ENCODE assay signal across 8 mouse cellular contexts in genomic region chr7:110121516-110122288, GRCm38 (mm10). TPM values are rescaled to one million over a fixed set of nuclear protein-coding genes. Genes with fewer than 3 reads are reported as not detected.
DNase-seq lines count a peak whose midpoint lies in the region; ATAC-seq and TF ChIP-seq lines count a peak whose summit lies in the region.

Gene Wee1 (plus strand): TSS chr7:110122046.

- TF ChIP-seq RAD21 in CH12.LX (IDR thresholded peaks at IDR 0.05; ENCODE audit: low read depth, low read length): no peak

- H3K4me1 ChIP-seq in CH12.LX (ENCODE audit: control insufficient read depth in 1 of 2, insufficient read depth in 2 of 2): peaks cover 0 to 22% of the 10 kb centered on the region in 2 experiments; a peak in 2 of 4 replicates
- H3K4me1 ChIP-seq in forebrain, embryonic 12.5 days: peaks cover 26% of the 10 kb centered on the region
- peaks cover 14% of the 10 kb centered on the region for H3K4me1 ChIP-seq in liver, postnatal 0 days (ENCODE audit: insufficient read depth)
- no peaks in the 10 kb centered on the region for H3K4me1 ChIP-seq in neural tube, embryonic 14.5 days (ENCODE audit: control insufficient read depth, insufficient read depth, low read length)

- peak within 1 kb of the TSS; percentile 89 to 97 (median 96) for H3K4me3 ChIP-seq in CH12.LX (replicated peaks in 1 of 3; ENCODE audit: low read depth in 2 of 3, low read length in 2 of 3, poor library complexity in 1 of 3)
- peak within 1 kb of the TSS; percentile 97 for H3K4me3 ChIP-seq in forebrain, embryonic 12.5 days (replicated peaks)
- peak within 1 kb of the TSS; percentile 95 for H3K4me3 ChIP-seq in liver, postnatal 0 days (ENCODE audit: low read depth, low read length)
- peak within 1 kb of the TSS; percentile 86 for H3K4me3 ChIP-seq in neural tube, embryonic 14.5 days (ENCODE audit: low read depth, low read length)

- H3K79me2 ChIP-seq in CH12.LX (replicated peaks; ENCODE audit: control insufficient read depth, extremely low read depth, insufficient read depth, poor library complexity, severe bottlenecking): peaks cover 40% of the 10 kb centered on the region

- intact Hi-C loops in heart, postnatal 10 days (cut with DNase I): loop anchor here (2.0 to 5.0 kb wide), 2 partner anchors 39 to 59 kb away; no protein-coding TSS in a partner anchor

- dilution Hi-C loops in CH12.LX (cut with MboI; ENCODE audit: extremely low pct_ligation_motif_present, extremely low pct_unique_long_range_greater_than_20kb, low sequenced_read_pairs): no loop called here

- no peaks in the 10 kb centered on the region for H3K9me3 ChIP-seq in CH12.LX (replicated peaks; ENCODE audit: low read length)
- H3K9me3 ChIP-seq in forebrain, embryonic 12.5 days: no peaks in the 10 kb centered on the region
- no peaks in the 10 kb centered on the region for H3K9me3 ChIP-seq in liver, postnatal 0 days (ENCODE audit: low read length)
- no peaks in the 10 kb centered on the region for H3K9me3 ChIP-seq in neural tube, embryonic 14.5 days (ENCODE audit: control insufficient read depth, low read length)

- peak; percentile 98 for ATAC-seq in forebrain, embryonic 12.5 days (ENCODE audit: low FRiP score)
- peak; percentile 95 for ATAC-seq in liver, postnatal 0 days
- peak; percentile 98 for ATAC-seq in neural tube, embryonic 14.5 days (ENCODE audit: low read depth)

- peak; percentile 70 for TF ChIP-seq POLR2A in CH12.LX (IDR thresholded peaks at IDR 0.05; ENCODE audit: low read depth, low read length)

- H3K4me2 ChIP-seq in CH12.LX (ENCODE audit: insufficient read depth, low read depth, poor library complexity, severe bottlenecking): peak within 1 kb of the TSS; percentile 96
- peak within 1 kb of the TSS; percentile 76 for H3K4me2 ChIP-seq in forebrain, embryonic 12.5 days
- H3K4me2 ChIP-seq in liver, postnatal 0 days (ENCODE audit: low read depth, low read length): peak within 1 kb of the TSS; percentile 92
- H3K4me2 ChIP-seq in neural tube, embryonic 14.5 days (ENCODE audit: low read depth, low read length): peak within 1 kb of the TSS; percentile 88

- peak within 1 kb of the TSS; percentile 72 for H3K9ac ChIP-seq in CH12.LX (ENCODE audit: insufficient read depth, low read depth)
- peak within 1 kb of the TSS; percentile 97 for H3K9ac ChIP-seq in forebrain, embryonic 12.5 days
- H3K9ac ChIP-seq in liver, postnatal 0 days (replicated peaks): peak within 1 kb of the TSS; percentile 88
- H3K9ac ChIP-seq in neural tube, embryonic 14.5 days (replicated peaks; ENCODE audit: low read depth, low read length): peak within 1 kb of the TSS; percentile 63

- DNase-seq in CH12.LX (ENCODE audit: extremely low read depth): peak; percentile 96
- DNase-seq in c-Kit-positive CD71-positive TER-119-negative erythroid progenitor cells, embryonic 14.5 days (ENCODE audit: low read depth): peak; percentile 98
- peak; percentile 100 for DNase-seq in heart, postnatal 10 days
- DNase-seq in large intestine, adult 2 months (ENCODE audit: low read depth, low spot score): peak; percentile 90
- DNase-seq in liver, postnatal 0 days: peak; percentile 99
- DNase-seq in testis, postnatal 10 days (ENCODE audit: low spot score): peak; percentile 99

- under 1% methylated on average over 66 of the region's 81 CpGs for WGBS in forebrain, embryonic 12.5 days
- WGBS in large intestine, adult 2 months: under 1% methylated on average over 81 of the region's 81 CpGs
- WGBS in liver, postnatal 0 days (ENCODE audit: insufficient replicate concordance): under 1% methylated on average over 72 of the region's 81 CpGs
- under 1% methylated on average over 80 of the region's 81 CpGs for WGBS in neural tube, embryonic 14.5 days

- H3K27ac ChIP-seq in CH12.LX (ENCODE audit: insufficient read depth, low read depth): peak within 1 kb of the TSS; percentile 53
- peak within 1 kb of the TSS; percentile 94 for H3K27ac ChIP-seq in forebrain, embryonic 12.5 days
- H3K27ac ChIP-seq in liver, postnatal 0 days (ENCODE audit: low read depth): peak within 1 kb of the TSS; percentile 91
- peak within 1 kb of the TSS; percentile 73 for H3K27ac ChIP-seq in neural tube, embryonic 14.5 days (ENCODE audit: low read depth, low read length)

- TF ChIP-seq EP300 in CH12.LX (IDR thresholded peaks at IDR 0.05; ENCODE audit: low read length): no peak
- no peak; the same call in none of the 2 replicates for TF ChIP-seq EP300 in liver, postnatal 0 days (IDR thresholded peaks at IDR 0.05; ENCODE audit: low read depth)

- H3K27me3 ChIP-seq in CH12.LX (replicated peaks): no peaks in the 10 kb centered on the region
- no peaks in the 10 kb centered on the region for H3K27me3 ChIP-seq in forebrain, embryonic 12.5 days
- H3K27me3 ChIP-seq in liver, postnatal 0 days (ENCODE audit: insufficient read depth, low read length): no peaks in the 10 kb centered on the region
- no peaks in the 10 kb centered on the region for H3K27me3 ChIP-seq in neural tube, embryonic 14.5 days (ENCODE audit: control insufficient read depth, insufficient read depth, low read length)

- peaks cover 2 to 5% of the 10 kb centered on the region in 2 experiments for H3K36me3 ChIP-seq in CH12.LX (replicated peaks in 1 of 2; ENCODE audit: control insufficient read depth in 1 of 2, insufficient read depth in 1 of 2, low read length in 1 of 2)
- H3K36me3 ChIP-seq in forebrain, embryonic 12.5 days (replicated peaks): peaks cover 6% of the 10 kb centered on the region
- peaks cover 4% of the 10 kb centered on the region for H3K36me3 ChIP-seq in liver, postnatal 0 days (replicated peaks; ENCODE audit: insufficient read depth, low read length)
- no peaks in the 10 kb centered on the region for H3K36me3 ChIP-seq in neural tube, embryonic 14.5 days (ENCODE audit: control insufficient read depth, insufficient read depth, low read length)

- in situ Hi-C loops in CH12.LX (cut with MboI; ENCODE audit: low pct_ligation_motif_present, low pct_unique_long_range_greater_than_20kb, low sequenced_read_pairs): no loop called here

- no peak for TF ChIP-seq CTCF in CH12.LX (conservative IDR thresholded peaks at IDR 0.05 in 1 of 2, IDR thresholded peaks at IDR 0.05 in 1 of 2; ENCODE audit: low read depth in 2 of 2, low read length in 2 of 2)
- TF ChIP-seq CTCF in liver, postnatal 0 days (IDR thresholded peaks at IDR 0.05; ENCODE audit: low read depth): no peak

TF ChIP-seq in CH12.LX, 34 proteins besides CTCF, POLR2A, EP300 and RAD21 (continues in another document):
- TF ChIP-seq IRF4 (IDR thresholded peaks at IDR 0.05; ENCODE audit: low read depth, low read length): no peak; the same call in 1 of the 2 replicates
- peak; percentile 91; the same call in 1 of the 2 replicates for TF ChIP-seq E2F4 (IDR thresholded peaks at IDR 0.05; ENCODE audit: insufficient replicate concordance, low read depth, low read length)
- peak; percentile 55; the same call in 1 of the 2 replicates for TF ChIP-seq TCF12 (IDR thresholded peaks at IDR 0.05; ENCODE audit: low read depth, low read length)
- peak; percentile 9 for TF ChIP-seq HCFC1 (IDR thresholded peaks at IDR 0.05; ENCODE audit: low read depth, low read length)
- TF ChIP-seq MXI1 (IDR thresholded peaks at IDR 0.05; ENCODE audit: low read depth, low read length): peak; percentile 99
- TF ChIP-seq PAX5 (IDR thresholded peaks at IDR 0.05; ENCODE audit: low read length): no peak
- no peak for TF ChIP-seq POLR2AphosphoS2 (IDR thresholded peaks at IDR 0.05; ENCODE audit: low read depth, low read length)
- TF ChIP-seq MAFK (IDR thresholded peaks at IDR 0.05; ENCODE audit: insufficient replicate concordance, low read length): no peak
- TF ChIP-seq RCOR1 (conservative IDR thresholded peaks at IDR 0.05; ENCODE audit: low read depth, low read length): no peak
- no peak for TF ChIP-seq CHD1 (IDR thresholded peaks at IDR 0.05; ENCODE audit: low read depth, low read length)
- TF ChIP-seq USF2 (conservative IDR thresholded peaks at IDR 0.05; ENCODE audit: low read depth, low read length): peak; percentile 87
- TF ChIP-seq ETS1 (conservative IDR thresholded peaks at IDR 0.05; ENCODE audit: low read depth, low read length): no peak
- peak; percentile 60; the same call in 1 of the 2 replicates for TF ChIP-seq NRF1 (IDR thresholded peaks at IDR 0.05; ENCODE audit: low read depth, low read length)
- peak; percentile 39; the same call in 1 of the 2 replicates for TF ChIP-seq MEF2A (IDR thresholded peaks at IDR 0.05; ENCODE audit: borderline replicate concordance, low read depth, low read length)
- no peak for TF ChIP-seq ZMIZ1 (IDR thresholded peaks at IDR 0.05; ENCODE audit: low read depth, low read length)
- peak; percentile 88 for TF ChIP-seq BHLHE40 (IDR thresholded peaks at IDR 0.05; ENCODE audit: low read depth, low read length)
- 0 out of 2 replicates have a peak, but pooled peaks have one; percentile 11 for TF ChIP-seq CHD2 (IDR thresholded peaks at IDR 0.05; ENCODE audit: low read length)
- TF ChIP-seq SMC3 (IDR thresholded peaks at IDR 0.05; ENCODE audit: low read depth, low read length): no peak
- no peak for TF ChIP-seq GABPA (IDR thresholded peaks at IDR 0.05; ENCODE audit: insufficient replicate concordance, low read depth, low read length)
- peak; percentile 44 for TF ChIP-seq SIN3A (IDR thresholded peaks at IDR 0.05; ENCODE audit: low read length)
- no peak for TF ChIP-seq MAZ (IDR thresholded peaks at IDR 0.05; ENCODE audit: low read depth, low read length)
- TF ChIP-seq KAT2A (IDR thresholded peaks at IDR 0.05; ENCODE audit: insufficient replicate concordance, low read length): 0 out of 2 replicates have a peak, but pooled peaks have one; percentile 48
- TF ChIP-seq TBP (conservative IDR thresholded peaks at IDR 0.05; ENCODE audit: low read depth, low read length): no peak
- TF ChIP-seq ZNF384 (IDR thresholded peaks at IDR 0.05; ENCODE audit: low read depth, low read length): peak; percentile 55
- TF ChIP-seq MYC (IDR thresholded peaks at IDR 0.05; ENCODE audit: low read depth, low read length): peak; percentile 77
- no peak for TF ChIP-seq JUND (conservative IDR thresholded peaks at IDR 0.05; ENCODE audit: low read depth, low read length)
- peak; percentile 41 for TF ChIP-seq ELF1 (IDR thresholded peaks at IDR 0.05; ENCODE audit: low read depth, low read length)
- TF ChIP-seq JUN (IDR thresholded peaks at IDR 0.05; ENCODE audit: insufficient read depth, low read depth, low read length): no peak

RNA-seq across cellular contexts. Expression of gene Wee1, which starts in this region (rescaled TPM):
- total RNA-seq in CH12.LX (2012; rRNA removed) (10.1 and 12.3 TPM in 2 replicates), CH12.LX (2014; rRNA removed) (12.2 and 14.2 TPM in 2 replicates)
- 26.9 and 30.3 TPM in 2 replicates for polyA plus RNA-seq in CH12.LX (2012; ENCODE audit: insufficient read length, low read depth)
- 36.9 and 39.3 TPM in 2 replicates for polyA plus RNA-seq in forebrain, embryonic 12.5 days (2016; fragmentation: Nextera tagmentation; extraction: Ambion mirVana)
- total RNA-seq in heart, postnatal 10 days (2021): 10 to 100 TPM; 20.5 to 30.7 TPM
- 3.6 and 5.2 TPM in 2 replicates for polyA plus RNA-seq in large intestine, adult 2 months (2012; rRNA removed)
- polyA plus RNA-seq in liver, postnatal 0 days (2015; fragmentation: Nextera tagmentation; extraction: Ambion mirVana): 4.5 and 5.3 TPM in 2 replicates
- 4.8 and 5.1 TPM in 2 replicates for polyA plus RNA-seq in neural tube, embryonic 14.5 days (2014; fragmentation: Nextera tagmentation; extraction: Ambion mirVana)

Comparison
In these comparisons a context has a peak if more than half of its experiments do, and no peak if none do; other contexts are left out.
1. Peak in every context shown above with its lines: DNase-seq, ATAC-seq, H3K4me3 ChIP-seq and H3K27ac ChIP-seq.